Mouse (Mus musculus) limb, embryonic 13.5 days (tissue): Measurements from ENCODE around the gene Bco1. TPM values are rescaled to one million over a fixed set of nuclear protein-coding genes. Genes with fewer than 3 reads are reported as not detected.

ENCODE experiments used
- ATAC-seq: fragments of 200-750 bp; cut with Nextera tagmentation; 2 replicates; pipeline ENCODE4 v1.8.0; 2017; ENCODE audit warnings: low read depth, moderate number of reproducible peaks, moderate TSS enrichment; ENCODE audit not compliant: low FRiP score
- H3K27ac ChIP-seq: fragments of 300-500 bp; sonication (generic); 2 replicates; pipeline ENCODE4 v1.5.1; 2015; ENCODE audit warnings: inconsistent platforms, mild to moderate bottlenecking, moderate library complexity
- H3K27me3 ChIP-seq: fragments of 300-500 bp; sonication (generic); 2 replicates; pipeline ENCODE4 v1.6.1; 2015; ENCODE audit warnings: mild to moderate bottlenecking, inconsistent platforms
- H3K36me3 ChIP-seq: fragments of 300-500 bp; sonication (generic); 2 replicates; pipeline ENCODE4 v1.6.1; 2015; ENCODE audit warnings: inconsistent platforms, mild to moderate bottlenecking, moderate library complexity
- H3K4me1 ChIP-seq: fragments of 300-500 bp; sonication (generic); 2 replicates; pipeline ENCODE4 v1.6.1; 2015; ENCODE audit warnings: inconsistent platforms
- H3K4me2 ChIP-seq: fragments of 300-500 bp; sonication (generic); replicated peaks from 2 replicates; pipeline ENCODE4 v1.6.1; 2015; ENCODE audit warnings: inconsistent platforms, mild to moderate bottlenecking, moderate library complexity
- H3K4me3 ChIP-seq: fragments of 300-500 bp; sonication (generic); 2 replicates; pipeline ENCODE4 v1.5.1; 2015; ENCODE audit warnings: moderate library complexity, mild to moderate bottlenecking, inconsistent platforms
- H3K9ac ChIP-seq: fragments of 300-500 bp; sonication (generic); 2 replicates; pipeline ENCODE4 v1.6.1; 2015; ENCODE audit warnings: mild to moderate bottlenecking, inconsistent platforms
- H3K9me3 ChIP-seq: fragments of 300-500 bp; sonication (generic); 2 replicates; pipeline ENCODE4 v1.6.1; 2016; ENCODE audit warnings: inconsistent platforms
- WGBS: fragments of 180-500 bp; shearing (Covaris S2); methylation state at CpG from one replicate; pipeline ENCODE4 v1.1.7; 2015; 5-methylcytosine and 5-hydroxymethylcytosine counted together
- polyA plus RNA-seq: library from polyadenylated mRNA; unstranded; fragments of >200 nt; fragmentation: Nextera tagmentation; extraction: Ambion mirVana; gene quantifications from 2 replicates; pipeline ENCODE4 v1.2.1, GENCODE M21; 2015

The Bco1 gene
- polyA plus RNA-seq, 1 experiment from 2014 or later: 0.70 TPM

GRCm38 (mm10) chr8:117158135-117158761 lies 62.6 kb downstream of the Bco1 start, which contains the start of gene Gan:
TSS of gene Gan (plus strand) at chr8:117158135.
- ATAC-seq: peak; percentile 48
- Histone ChIP-seq H3K9me3 (no peaks in the 10 kb centered on the region), H3K4me3 (peak within 1 kb of the TSS; percentile 97), H3K4me2 (peak within 1 kb of the TSS; percentile 92), H3K4me1 (peaks cover 26% of the 10 kb centered on the region), H3K36me3 (no peaks in the 10 kb centered on the region), H3K27me3 (no peaks in the 10 kb centered on the region), H3K27ac (peak within 1 kb of the TSS; percentile 78), H3K9ac (peak within 1 kb of the TSS; percentile 95)
- WGBS: 0% methylated on average over 57 of the region's 65 CpGs

GRCm38 (mm10) chr8:117159031-117159430 lies 63.4 kb downstream of the Bco1 start:
- Histone ChIP-seq H3K36me3 (no peaks in the 10 kb centered on the region), H3K9ac (peak overlapping the region; percentile 95; the same call in 1 of the 2 replicates), H3K4me3 (peak overlapping the region; percentile 97), H3K9me3 (no peaks in the 10 kb centered on the region), H3K27ac (no peak overlapping the region), H3K4me1 (peaks cover 26% of the 10 kb centered on the region), H3K4me2 (peak overlapping the region; percentile 78), H3K27me3 (no peaks in the 10 kb centered on the region)
- ATAC-seq: no peak
- WGBS: 65% methylated on average over 5 of the region's 5 CpGs

GRCm38 (mm10) chr8:117164912-117165311 lies 69.3 kb downstream of the Bco1 start:
- Histone ChIP-seq H3K9me3 (no peaks in the 10 kb centered on the region), H3K4me1 (peaks cover under 1% of the 10 kb centered on the region; the same call in 1 of the 2 replicates), H3K9ac (no peak overlapping the region), H3K36me3 (0 out of 2 replicates have a peak, but pooled peaks cover 5% of the 10 kb centered on the region), H3K27me3 (no peaks in the 10 kb centered on the region), H3K27ac (no peak overlapping the region), H3K4me2 (no peak overlapping the region), H3K4me3 (no peak overlapping the region)
- 85% methylated on average over 4 of the region's 4 CpGs for whole genome bisulfite sequencing
- ATAC-seq: no peak

- WGBS: 90% methylated on average over 4 of the region's 4 CpGs
- H3K4me3 ChIP-seq: no peak overlapping the region
- no peak overlapping the region for H3K4me2 ChIP-seq
- H3K4me1 ChIP-seq: no peaks in the 10 kb centered on the region
- ATAC-seq: no peak
- H3K27me3 ChIP-seq: no peaks in the 10 kb centered on the region
- no peaks in the 10 kb centered on the region for H3K9me3 ChIP-seq
- H3K36me3 ChIP-seq: 0 out of 2 replicates have a peak, but pooled peaks cover 5% of the 10 kb centered on the region
- no peak overlapping the region for H3K9ac ChIP-seq
- no peak overlapping the region for H3K27ac ChIP-seq
Observed at GRCm38 (mm10) chr8:117165542-117165941, 69.9 kb downstream of the Bco1 start.

- H3K9me3 ChIP-seq: no peaks in the 10 kb centered on the region
- 85% methylated on average over 2 of the region's 2 CpGs for WGBS
- 0 out of 2 replicates have a peak, but pooled peaks cover 5% of the 10 kb centered on the region for H3K36me3 ChIP-seq
- ATAC-seq: no peak
- H3K4me1 ChIP-seq: no peaks in the 10 kb centered on the region
- no peak overlapping the region for H3K4me2 ChIP-seq
- no peaks in the 10 kb centered on the region for H3K27me3 ChIP-seq
- H3K4me3 ChIP-seq: no peak overlapping the region
- no peak overlapping the region for H3K9ac ChIP-seq
- no peak overlapping the region for H3K27ac ChIP-seq
Observed at GRCm38 (mm10) chr8:117166515-117166914, 70.9 kb downstream of the Bco1 start.

- H3K4me3 ChIP-seq: no peak overlapping the region
- ATAC-seq: no peak
- H3K9ac ChIP-seq: no peak overlapping the region
- no peaks in the 10 kb centered on the region for H3K4me1 ChIP-seq
- no peak overlapping the region for H3K4me2 ChIP-seq
- no peaks in the 10 kb centered on the region for H3K27me3 ChIP-seq
- no peak overlapping the region for H3K27ac ChIP-seq
- no peaks in the 10 kb centered on the region for H3K9me3 ChIP-seq
- 79% methylated on average over 8 of the region's 8 CpGs for WGBS
- H3K36me3 ChIP-seq: 0 out of 2 replicates have a peak, but pooled peaks cover 5% of the 10 kb centered on the region
Observed at GRCm38 (mm10) chr8:117167243-117167883, 71.7 kb downstream of the Bco1 start.

GRCm38 (mm10) chr8:117168378-117168777 lies 72.7 kb downstream of the Bco1 start:
- no peaks in the 10 kb centered on the region for H3K27me3 ChIP-seq
- no peak overlapping the region for H3K4me2 ChIP-seq
- H3K4me1 ChIP-seq: peaks cover 4% of the 10 kb centered on the region; the same call in 1 of the 2 replicates
- 89% methylated on average over 9 of the region's 9 CpGs for WGBS
- 0 out of 2 replicates have a peak, but pooled peaks cover 5% of the 10 kb centered on the region for H3K36me3 ChIP-seq
- no peak for ATAC-seq
- H3K9ac ChIP-seq: no peak overlapping the region
- no peaks in the 10 kb centered on the region for H3K9me3 ChIP-seq
- H3K4me3 ChIP-seq: no peak overlapping the region
- H3K27ac ChIP-seq: no peak overlapping the region

- ATAC-seq: no peak; the same call in 1 of the 2 replicates
- Histone ChIP-seq H3K4me1 (peaks cover 4% of the 10 kb centered on the region; the same call in 1 of the 2 replicates), H3K36me3 (peaks cover 15% of the 10 kb centered on the region), H3K9me3 (no peaks in the 10 kb centered on the region), H3K27me3 (no peaks in the 10 kb centered on the region), H3K4me2 (no peak overlapping the region), H3K9ac (no peak overlapping the region), H3K4me3 (no peak overlapping the region), H3K27ac (no peak overlapping the region)
- WGBS: 89% methylated on average over 3 of the region's 3 CpGs
Observed at GRCm38 (mm10) chr8:117171826-117172225, 76.2 kb downstream of the Bco1 start.

- H3K4me2 ChIP-seq: no peak overlapping the region
- H3K9me3 ChIP-seq: no peaks in the 10 kb centered on the region
- no peak for ATAC-seq
- 51% methylated on average over 7 of the region's 7 CpGs for WGBS
- H3K36me3 ChIP-seq: peaks cover 21% of the 10 kb centered on the region
- H3K4me1 ChIP-seq: peaks cover 4% of the 10 kb centered on the region; the same call in 1 of the 2 replicates
- H3K27ac ChIP-seq: no peak overlapping the region
- H3K9ac ChIP-seq: no peak overlapping the region
- no peak overlapping the region for H3K4me3 ChIP-seq
- H3K27me3 ChIP-seq: no peaks in the 10 kb centered on the region
Observed at GRCm38 (mm10) chr8:117172904-117173303, 77.2 kb downstream of the Bco1 start.

- WGBS: 65% methylated on average over 3 of the region's 3 CpGs
Observed at GRCm38 (mm10) chr8:117173690-117174089, 78.0 kb downstream of the Bco1 start.

GRCm38 (mm10) chr8:117174536-117174935 lies 78.9 kb downstream of the Bco1 start:
- Histone ChIP-seq H3K27ac (no peak overlapping the region), H3K36me3 (peaks cover 16% of the 10 kb centered on the region), H3K27me3 (no peaks in the 10 kb centered on the region), H3K4me2 (no peak overlapping the region), H3K4me3 (no peak overlapping the region), H3K9me3 (no peaks in the 10 kb centered on the region), H3K4me1 (peaks cover 4% of the 10 kb centered on the region; the same call in 1 of the 2 replicates), H3K9ac (no peak overlapping the region)
- ATAC-seq: no peak
- 95% methylated on average over 5 of the region's 5 CpGs for WGBS

More at GRCm38 (mm10) chr8:117173690-117174089, 78.0 kb downstream of the Bco1 start:
- Histone ChIP-seq H3K4me3 (no peak overlapping the region), H3K4me2 (no peak overlapping the region), H3K9me3 (no peaks in the 10 kb centered on the region), H3K27me3 (no peaks in the 10 kb centered on the region), H3K9ac (no peak overlapping the region), H3K4me1 (peaks cover 4% of the 10 kb centered on the region; the same call in 1 of the 2 replicates), H3K27ac (no peak overlapping the region), H3K36me3 (peaks cover 19% of the 10 kb centered on the region)
- ATAC-seq: no peak

GRCm38 (mm10) chr8:117176308-117176707 lies 80.7 kb downstream of the Bco1 start:
- H3K9me3 ChIP-seq: no peaks in the 10 kb centered on the region
- H3K27ac ChIP-seq: no peak overlapping the region
- H3K4me1 ChIP-seq: peaks cover 4% of the 10 kb centered on the region; the same call in 1 of the 2 replicates
- H3K4me3 ChIP-seq: no peak overlapping the region
- no peak overlapping the region for H3K9ac ChIP-seq
- no peaks in the 10 kb centered on the region for H3K27me3 ChIP-seq
- ATAC-seq: no peak
- no peak overlapping the region for H3K4me2 ChIP-seq
- H3K36me3 ChIP-seq: peaks cover 16% of the 10 kb centered on the region
- 91% methylated on average over 5 of the region's 5 CpGs for WGBS
